Mouse (Mus musculus) lung, postnatal 0 days (tissue): Measurements from ENCODE around the gene Ush1c.

ENCODE experiments used
- CTCF ChIP-seq: IDR thresholded peaks from 2 replicates; pipeline ENCODE4 v1.5.1; 2016; ENCODE audit warnings: antibody characterized with exemption, mild to moderate bottlenecking
- EP300 ChIP-seq: IDR thresholded peaks from 2 replicates; pipeline ENCODE4 v1.6.1; 2016; ENCODE audit warnings: antibody characterized with exemption, mild to moderate bottlenecking, control low read depth

GRCm38 (mm10) chr7:46287051-46287450 is 48.7 kb upstream of the Ush1c start:
- TF ChIP-seq EP300: no peak
- TF ChIP-seq CTCF: no peak
